Mouse (Mus musculus): ENCODE data around the gene Plcxd3. TPM values are rescaled to one million over a fixed set of nuclear protein-coding genes. Genes with fewer than 3 reads are reported as not detected.
"Not testable (repeated sequence)": the region's sequence is repeated elsewhere in the genome, so short reads cannot be mapped to it uniquely, and the experiment has no call there.

Gene Plcxd3
- polyA plus RNA-seq, 1 experiment from 2014 or later: 7.9 TPM

GRCm38 (mm10) chr15:4599331-4599730 is 224.0 kb downstream of the Plcxd3 start:
- H3K27ac ChIP-seq (replicated peaks); DNase-seq (ENCODE audit: low spot score); H3K36me3 ChIP-seq; H3K27me3 ChIP-seq (ENCODE audit: low read depth, poor library complexity, severe bottlenecking); H3K9me3 ChIP-seq (replicated peaks); H3K4me1 ChIP-seq; H3K4me3 ChIP-seq: not testable (repeated sequence)
- WGBS: 93% methylated on average over 8 of the region's 8 CpGs

- no peak for DNase-seq (ENCODE audit: low spot score)
- Histone ChIP-seq H3K36me3 (no peaks in the 10 kb centered on the region), H3K27ac (replicated peaks) (no peak overlapping the region), H3K27me3 (ENCODE audit: low read depth, poor library complexity, severe bottlenecking) (no peaks in the 10 kb centered on the region), H3K4me1 (no peaks in the 10 kb centered on the region), H3K4me3 (no peak overlapping the region), H3K9me3 (replicated peaks) (no peaks in the 10 kb centered on the region)
- 91% methylated on average over 6 of the region's 6 CpGs for WGBS
Measured at GRCm38 (mm10) chr15:4605630-4606029, 230.3 kb downstream of the Plcxd3 start.

Measured in midbrain, embryonic 10.5 days (tissue).